Mouse (Mus musculus): ENCODE results near the gene Pbx1.

Gene Pbx1

GRCm38 (mm10) chr1:168295782-168296181, 136.3 kb downstream of the Pbx1 start:
- no peak for DNase-seq

GRCm38 (mm10) chr1:168293673-168294072, 138.4 kb downstream of the Pbx1 start:
- no peak for DNase-seq

GRCm38 (mm10) chr1:168292106-168292505, 140.0 kb downstream of the Pbx1 start:
- DNase-seq, result no peak

GRCm38 (mm10) chr1:168291643-168292040, 140.4 kb downstream of the Pbx1 start:
- no peak for DNase-seq

- DNase-seq, result no peak
Observed at GRCm38 (mm10) chr1:168291001-168291642, 140.9 kb downstream of the Pbx1 start.

GRCm38 (mm10) chr1:168290236-168290985, 141.7 kb downstream of the Pbx1 start:
- no peak for DNase-seq

- no peak for DNase-seq
Observed at GRCm38 (mm10) chr1:168288891-168289545, 143.1 kb downstream of the Pbx1 start.

GRCm38 (mm10) chr1:168287843-168288591, 144.1 kb downstream of the Pbx1 start:
- no peak for DNase-seq

GRCm38 (mm10) chr1:168286862-168287650, 145.0 kb downstream of the Pbx1 start:
- no peak for DNase-seq

GRCm38 (mm10) chr1:168284566-168285141, 147.4 kb downstream of the Pbx1 start:
- no peak for DNase-seq

- no peak for DNase-seq
Observed at GRCm38 (mm10) chr1:168283841-168284565, 148.1 kb downstream of the Pbx1 start.

- no peak for DNase-seq
Observed at GRCm38 (mm10) chr1:168283421-168283820, 148.6 kb downstream of the Pbx1 start.

GRCm38 (mm10) chr1:168275678-168276077, 156.4 kb downstream of the Pbx1 start:
- DNase-seq, result no peak

GRCm38 (mm10) chr1:168274296-168274695, 157.8 kb downstream of the Pbx1 start:
- DNase-seq, result no peak

GRCm38 (mm10) chr1:168272091-168272490, 160.0 kb downstream of the Pbx1 start:
- DNase-seq, result no peak

- DNase-seq, result no peak
Observed at GRCm38 (mm10) chr1:168271207-168271606, 160.9 kb downstream of the Pbx1 start.

GRCm38 (mm10) chr1:168268751-168269623, 163.1 kb downstream of the Pbx1 start:
- DNase-seq, result no peak

GRCm38 (mm10) chr1:168268224-168268623, 163.8 kb downstream of the Pbx1 start:
- DNase-seq, result no peak

- no peak for DNase-seq
Observed at GRCm38 (mm10) chr1:168265594-168266390, 166.3 kb downstream of the Pbx1 start.

All from spleen, adult 18-20 months (tissue).